Mouse (Mus musculus) lung, postnatal 36 days (tissue): Measurements from ENCODE around the gene Majin.

Experiments used
- DNase-seq: peaks from one replicate; pipeline ENCODE4 v3.0.0; 2022; ENCODE audit warnings: mixed read lengths

Gene Majin

GRCm38 (mm10) chr19:6230411-6230810 is 46.2 kb downstream of the Majin start:
- no peak for DNase-seq

- DNase-seq, result no peak
These were observed 46.8 kb downstream of the Majin start for GRCm38 (mm10) chr19:6231036-6231435.

DNA sequence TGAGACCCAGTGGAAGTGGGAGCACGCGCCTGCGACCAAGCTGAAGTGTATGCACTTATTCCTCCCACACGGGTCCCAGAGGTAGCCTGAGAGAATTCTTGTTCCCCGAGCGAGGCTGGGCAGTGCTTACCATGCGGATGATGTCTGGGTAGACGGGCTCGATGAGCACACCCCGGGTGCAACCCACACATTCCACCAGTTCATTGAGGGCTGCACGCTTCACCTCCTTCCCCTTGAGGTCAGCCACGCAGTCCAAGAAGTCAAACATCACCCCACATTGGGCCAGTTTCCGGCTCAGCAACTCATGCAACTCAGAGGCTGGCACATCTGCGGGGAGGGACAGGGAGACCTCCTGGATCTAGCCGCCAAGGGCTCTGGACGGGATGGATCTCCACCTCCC is 49.5 kb downstream of the Majin start:
- no peak for DNase-seq

DNA sequence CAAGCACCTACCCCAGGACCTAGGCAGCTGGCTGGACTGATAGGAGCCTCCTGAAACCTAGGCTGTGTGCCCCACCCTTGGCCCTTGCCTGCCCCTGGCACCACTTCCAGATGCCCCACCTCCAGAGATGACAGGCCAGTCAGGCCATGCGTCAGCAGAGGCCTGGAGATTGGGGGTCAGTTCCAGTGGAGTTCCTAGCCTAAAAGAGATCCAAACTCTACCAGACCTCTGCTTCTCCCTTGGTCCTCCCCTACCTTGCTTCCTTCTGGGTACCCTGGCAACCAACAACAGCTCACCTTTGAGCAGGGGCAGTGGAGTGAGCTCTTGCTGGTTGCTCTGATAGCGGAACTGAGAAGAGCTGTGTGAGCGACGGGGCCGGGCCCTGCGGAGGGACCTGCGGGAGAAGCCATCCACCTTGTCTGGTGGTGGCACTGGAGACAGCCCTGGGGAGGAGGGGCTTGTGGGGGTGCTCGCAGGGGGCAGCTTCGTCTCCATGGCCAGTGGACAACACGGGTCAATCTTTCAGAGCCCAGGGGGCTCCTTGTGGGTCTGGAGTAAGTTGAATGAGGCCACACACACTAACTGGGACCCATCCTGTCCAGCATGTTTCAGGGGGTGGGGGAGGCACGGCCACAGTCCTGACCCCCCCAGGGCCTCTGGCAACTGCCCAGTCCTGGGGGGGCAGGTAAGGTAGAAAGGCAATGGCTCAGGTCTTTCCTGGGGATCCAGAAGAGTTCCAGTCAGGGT is 50.3 kb downstream of the Majin start:
- peak; percentile 35 for DNase-seq

DNA sequence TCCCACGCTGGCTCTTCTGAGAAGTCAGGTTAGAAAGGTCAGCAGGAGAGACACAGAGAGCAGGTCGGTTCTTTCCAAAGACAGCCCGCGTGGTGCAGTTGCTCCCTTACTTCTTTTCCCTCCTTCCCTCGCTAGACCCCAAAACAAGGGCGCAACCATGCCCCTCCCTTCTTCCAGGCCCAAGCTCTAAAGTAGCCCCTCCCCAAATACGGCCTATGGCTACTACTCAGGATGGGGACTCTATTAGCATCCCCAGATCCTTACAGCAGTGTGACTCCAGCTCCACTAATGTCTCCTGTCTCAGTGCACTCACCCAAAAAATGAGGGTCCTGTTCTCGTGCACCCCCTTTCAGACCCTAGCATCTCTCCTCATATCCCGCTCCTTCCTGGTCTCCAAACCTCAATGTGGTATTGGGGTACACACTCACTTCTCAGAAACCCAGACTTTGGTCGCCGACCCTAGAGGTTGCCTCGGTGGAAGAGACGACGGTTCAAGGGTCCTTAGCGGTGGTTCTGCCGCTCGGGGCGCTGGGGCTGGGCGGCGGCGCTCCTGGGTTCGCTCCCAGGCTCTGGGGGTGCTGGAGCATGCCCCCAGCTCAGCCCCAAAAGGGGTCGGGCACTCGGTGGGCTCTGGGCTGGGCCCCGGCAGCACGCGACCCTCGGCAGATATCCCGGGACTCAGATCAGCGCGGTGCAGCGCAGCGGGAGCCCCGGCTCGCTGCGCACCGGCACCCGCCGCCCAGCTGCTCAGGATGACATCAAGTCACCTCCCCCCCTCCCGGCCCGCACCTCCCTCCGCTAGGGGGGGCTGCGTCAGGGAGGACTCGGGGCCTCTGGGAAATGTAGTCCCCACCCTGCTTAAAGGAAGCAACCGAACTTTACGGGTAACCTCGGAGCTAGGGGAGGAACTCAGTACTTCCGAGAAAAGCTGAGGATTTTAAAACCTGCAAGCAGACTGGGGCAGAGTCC is 51.2 kb downstream of the Majin start, which contains the start of gene Ppp2r5b:
Gene Ppp2r5b (minus strand): TSS at position 789 of the 969 bp plus-strand sequence.
- DNase-seq, result peak; percentile 98

- peak; percentile 97 for DNase-seq
These were observed 51.9 kb downstream of the Majin start for GRCm38 (mm10) chr19:6236053-6236441.

DNA sequence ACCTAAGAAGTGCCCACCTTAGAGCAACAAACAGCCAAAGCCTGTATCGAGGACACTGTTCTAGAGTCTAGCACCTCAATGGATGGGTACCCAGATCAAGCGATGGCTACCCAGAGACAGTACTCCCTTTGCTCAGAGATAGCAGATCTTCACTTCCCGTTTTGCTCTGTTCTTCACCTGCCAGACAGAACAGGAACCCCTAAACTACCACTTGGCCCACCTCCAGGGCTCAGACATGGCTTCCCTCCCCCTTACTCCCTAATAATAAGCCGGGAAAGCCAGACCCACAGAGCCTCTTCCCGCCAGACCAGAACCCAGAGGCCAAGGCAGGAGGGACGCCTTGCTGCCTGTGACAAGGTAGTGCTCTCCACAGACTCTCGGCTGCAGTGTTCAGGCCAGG is 52.7 kb downstream of the Majin start:
- no peak for DNase-seq

GRCm38 (mm10) chr19:6238740-6239139 is 54.6 kb downstream of the Majin start:
- no peak for DNase-seq

- no peak for DNase-seq
These were observed 55.9 kb downstream of the Majin start for GRCm38 (mm10) chr19:6240136-6240535.

DNA sequence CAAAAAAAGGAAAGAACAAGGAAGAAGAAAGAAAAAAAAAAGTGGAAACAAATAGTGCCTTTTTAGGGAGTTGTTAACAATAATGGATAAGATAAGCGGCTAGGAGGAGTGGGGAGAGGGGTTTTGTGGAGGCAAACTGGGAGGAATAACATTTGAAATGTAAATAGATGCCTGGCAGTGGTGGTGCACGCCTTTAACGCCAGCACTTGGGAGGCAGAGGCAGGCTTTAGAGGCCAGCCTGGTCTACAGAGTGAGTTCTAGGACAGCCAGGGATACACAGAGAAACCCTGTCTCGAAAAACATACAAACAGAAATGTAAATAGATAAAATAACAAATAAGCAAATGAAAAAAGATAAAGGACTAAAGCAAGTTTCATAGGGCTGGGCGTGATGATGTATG is 56.5 kb downstream of the Majin start:
- no peak for DNase-seq

- DNase-seq, result peak; percentile 99
These were observed 57.3 kb downstream of the Majin start, which contains the start of gene Atg2a for GRCm38 (mm10) chr19:6241274-6242107. Gene Atg2a, plus strand, starts transcription at chr19:6241668.

GRCm38 (mm10) chr19:6242281-6242680 is 58.1 kb downstream of the Majin start:
- peak; percentile 84 for DNase-seq

- no peak for DNase-seq
These were observed 59.0 kb downstream of the Majin start for GRCm38 (mm10) chr19:6243226-6243625.

- DNase-seq, result no peak
These were observed 61.6 kb downstream of the Majin start for GRCm38 (mm10) chr19:6245806-6246205.

DNA sequence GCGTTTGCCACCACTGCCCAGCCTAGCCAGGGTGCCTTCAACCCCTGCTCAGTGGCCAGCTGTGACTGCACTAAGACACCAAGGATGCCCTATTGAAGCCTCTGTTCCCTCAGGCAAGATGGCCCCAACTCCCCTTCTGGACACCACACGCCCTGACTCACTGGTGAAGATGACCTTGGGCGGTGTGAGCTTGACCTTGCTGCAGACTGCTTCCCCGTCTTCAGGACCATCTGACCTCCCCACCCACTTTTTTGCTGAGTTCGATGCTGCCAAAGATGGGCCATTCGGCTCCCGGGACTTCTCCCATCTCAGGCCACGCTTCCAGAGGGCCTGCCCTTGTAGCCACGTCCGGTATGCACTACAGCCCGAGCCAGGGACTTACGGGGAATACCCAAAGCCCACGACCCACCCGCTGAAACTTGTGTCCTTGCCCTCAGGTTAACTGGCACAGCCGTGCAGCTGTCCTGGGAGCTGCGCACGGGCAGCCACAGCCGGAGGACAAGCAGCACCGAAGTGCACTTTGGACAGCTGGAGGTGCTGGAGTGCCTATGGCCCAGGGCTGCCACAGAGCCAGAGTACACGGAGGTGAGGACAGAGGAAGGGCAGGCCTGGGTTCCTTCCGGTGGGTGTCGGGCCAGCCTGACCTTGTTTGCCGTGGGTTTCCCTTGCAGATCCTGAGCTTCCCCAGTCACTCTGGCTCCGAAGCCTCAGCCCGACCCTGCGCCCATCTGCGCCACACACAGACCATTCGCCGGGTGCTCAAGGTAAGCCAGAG is 63.5 kb downstream of the Majin start:
- no peak for DNase-seq

- no peak for DNase-seq
These were observed 68.8 kb downstream of the Majin start for GRCm38 (mm10) chr19:6253021-6253420.

DNA sequence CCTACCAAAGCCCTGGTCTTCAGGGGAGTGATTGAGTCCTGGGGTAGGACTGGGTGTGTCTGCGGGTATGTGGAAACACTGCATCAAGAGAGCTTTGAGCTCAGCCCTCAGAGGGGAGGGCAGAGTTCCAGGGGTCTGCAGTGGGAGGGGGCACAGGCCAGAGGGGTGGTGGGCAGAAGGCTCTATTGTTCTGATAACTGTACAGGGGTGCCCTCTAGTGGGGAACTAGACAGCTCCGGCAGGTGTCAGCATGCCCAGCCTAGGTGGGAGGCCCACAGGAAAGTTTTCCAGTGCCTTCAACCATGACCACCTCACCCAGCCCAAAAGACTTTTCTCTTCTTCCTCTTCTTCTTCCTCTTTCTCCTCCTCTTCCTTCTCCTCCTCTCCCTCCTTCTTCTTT is 76.2 kb downstream of the Majin start:
- DNase-seq, result peak; percentile 70

GRCm38 (mm10) chr19:6260946-6261345 is 76.8 kb downstream of the Majin start:
- no peak for DNase-seq

DNA sequence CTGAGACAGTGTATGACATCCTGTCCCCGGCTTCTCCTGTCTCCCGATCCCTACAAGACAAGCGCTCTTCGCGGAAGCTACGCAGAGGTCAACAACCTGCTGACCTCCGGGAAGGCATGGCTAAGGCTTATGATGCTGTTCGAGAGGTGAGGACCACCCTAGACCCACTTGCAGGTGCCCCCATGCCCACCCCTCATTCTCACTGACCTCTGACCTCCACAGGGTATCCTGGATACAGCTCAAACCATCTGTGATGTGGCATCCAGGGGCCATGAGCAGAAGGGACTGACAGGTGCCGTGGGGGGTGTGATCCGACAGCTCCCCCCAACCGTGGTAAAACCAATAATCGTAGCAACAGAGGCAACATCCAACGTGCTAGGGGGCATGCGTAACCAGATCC is 77.2 kb downstream of the Majin start:
- DNase-seq, result no peak

GRCm38 (mm10) chr19:6262222-6262621 is 78.0 kb downstream of the Majin start:
- DNase-seq, result peak; percentile 84

GRCm38 (mm10) chr19:6262839-6263433 is 78.7 kb downstream of the Majin start:
- DNase-seq, result no peak

DNA sequence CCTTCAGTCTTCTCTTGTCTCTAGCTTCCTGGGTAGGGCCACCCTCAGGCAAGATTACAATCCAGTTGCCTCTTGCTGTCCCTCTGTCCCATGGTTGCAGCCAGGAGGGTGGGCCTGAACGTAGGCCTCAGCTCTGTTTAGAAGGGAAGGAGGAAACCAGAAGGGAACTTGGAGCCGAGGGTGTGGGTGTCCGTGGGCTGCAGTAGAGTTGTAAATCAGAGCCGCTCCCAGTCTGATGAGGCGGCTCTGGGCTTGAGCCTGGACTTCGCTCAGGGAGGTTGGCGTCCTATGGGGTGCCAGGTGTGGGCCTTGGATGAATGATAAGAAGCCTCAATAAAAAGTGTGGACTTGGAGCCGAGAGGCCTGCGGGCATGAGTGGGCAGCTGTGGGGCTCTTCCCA is 80.0 kb downstream of the Majin start:
- DNase-seq, result no peak
